Mouse (Mus musculus) G1E-ER4 (cell line): ENCODE results near the gene Gm8212. TPM values are rescaled to one million over a fixed set of nuclear protein-coding genes. Genes with fewer than 3 reads are reported as not detected.
"Not testable (repeated sequence)": the region's sequence is repeated elsewhere in the genome, so short reads cannot be mapped to it uniquely, and the experiment has no call there.

Experiments used
- GATA1 ChIP-seq: IDR thresholded peaks from one replicate; pipeline ENCODE4 v1.8.0; 2012; ENCODE audit warnings: low read length, inconsistent platforms
- polyA plus RNA-seq: library from polyadenylated mRNA; stranded (reverse); fragments of >175 nt; gene quantifications from 2 replicates; pipeline ENCODE4 v1.2.3, GENCODE M21; 2012

The Gm8212 gene
- polyA plus RNA-seq = not detected in 2 replicates

- not testable (repeated sequence) for TF ChIP-seq GATA1
These were observed at the start of gene Gm8212 for GRCm38 (mm10) chr14:44197361-44197760. Gene Gm8212 (plus strand): TSS chr14:44197661.

DNA sequence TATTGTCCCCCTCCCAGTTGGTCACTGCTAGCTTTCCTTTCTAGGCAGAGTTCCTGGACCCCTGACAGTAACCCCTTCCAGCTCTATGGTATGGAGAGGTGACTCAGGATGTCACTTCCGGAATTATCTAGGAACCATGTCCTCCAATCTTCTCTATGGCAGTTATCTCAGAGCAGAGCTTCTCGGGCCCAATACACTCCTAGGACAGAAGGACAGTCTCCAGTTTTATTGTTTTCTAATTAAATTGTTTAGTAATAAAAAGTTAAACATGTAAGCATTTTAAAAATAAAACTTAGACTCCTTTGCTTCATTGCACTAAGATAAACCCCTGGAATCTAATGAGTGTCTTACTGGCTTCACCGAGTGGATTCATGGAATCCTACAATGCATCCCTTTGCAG, 15.7 kb downstream of the Gm8212 start, which contains the start of gene 4930503E14Rik:
Gene 4930503E14Rik (minus strand): TSS at position 101 of the 400 bp plus-strand sequence.
- not testable (repeated sequence) for TF ChIP-seq GATA1

DNA sequence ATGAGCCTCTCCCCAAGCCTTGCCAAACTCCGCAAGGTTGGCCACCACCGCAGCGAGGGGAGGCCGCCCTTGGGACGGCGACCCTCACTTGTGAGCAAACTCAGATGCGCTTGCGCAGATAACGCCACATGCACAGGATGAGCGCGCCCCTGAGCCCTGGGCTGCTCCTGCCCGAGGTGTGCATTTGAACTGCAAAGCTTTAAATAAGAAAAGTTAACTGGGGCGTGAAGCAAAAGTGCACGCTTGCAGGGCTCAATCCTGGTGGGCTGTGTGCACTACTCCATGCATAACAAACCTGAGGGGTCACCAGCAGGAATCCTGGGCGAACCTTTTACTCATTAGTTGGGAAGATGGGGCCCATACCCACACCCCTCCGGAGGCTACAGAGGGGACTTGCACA, 50.6 kb downstream of the Gm8212 start:
- TF ChIP-seq GATA1 = no peak

Other genes starting within 250 kb of the Gm8212 start
- not detected in 2 replicates for gene Ang5, start 240.6 kb upstream of the Gm8212 start, polyA plus RNA-seq
- not detected in 2 replicates for gene Ang6, start 195.4 kb upstream of the Gm8212 start, polyA plus RNA-seq
- not detected in 2 replicates for gene Ear2, start 95.0 kb upstream of the Gm8212 start, polyA plus RNA-seq
- gene Gm3327, start 73.8 kb upstream of the Gm8212 start, polyA plus RNA-seq = not detected in 2 replicates
- 0.18 TPM in 1 of 2 replicates, not detected in the other for gene 4930503E14Rik, start 15.6 kb downstream of the Gm8212 start, polyA plus RNA-seq
- gene Gm8220, start 87.9 kb downstream of the Gm8212 start, polyA plus RNA-seq = not detected in 2 replicates
- 0.05 TPM in 1 of 2 replicates, not detected in the other for gene Gm5930, start 140.9 kb downstream of the Gm8212 start, polyA plus RNA-seq
- gene Gm8229, start 167.7 kb downstream of the Gm8212 start, polyA plus RNA-seq = not detected in 2 replicates
- gene Gm3371, start 213.0 kb downstream of the Gm8212 start, polyA plus RNA-seq = not detected in 2 replicates
- not detected in 2 replicates for gene Gm8232, start 236.0 kb downstream of the Gm8212 start, polyA plus RNA-seq